Mouse (Mus musculus) urinary bladder, postnatal 36 days (tissue): ENCODE data around the gene Prim2.
"Not testable (repeated sequence)": the region's sequence is repeated elsewhere in the genome, so short reads cannot be mapped to it uniquely, and the experiment has no call there.

ENCODE experiments used
- DNase-seq, 2 experiments: peaks; one replicate each; pipeline ENCODE4 v3.0.0; 2022; ENCODE audit warnings: low spot score in 2 of 2, mixed read lengths in 1 of 2

The Prim2 gene

GRCm38 (mm10) chr1:33657574-33658149 lies 11.9 kb downstream of the Prim2 start:
- peak; percentile 7 to 21 for DNase-seq

GRCm38 (mm10) chr1:33650875-33651274 lies 18.7 kb downstream of the Prim2 start:
- DNase-seq = no peak

- no peak for DNase-seq
These were observed 20.0 kb downstream of the Prim2 start for GRCm38 (mm10) chr1:33649534-33650108.

GRCm38 (mm10) chr1:33649021-33649420 lies 20.6 kb downstream of the Prim2 start:
- DNase-seq = no peak

GRCm38 (mm10) chr1:33647661-33648060 lies 21.9 kb downstream of the Prim2 start:
- DNase-seq = no peak

GRCm38 (mm10) chr1:33647173-33647572 lies 22.4 kb downstream of the Prim2 start:
- DNase-seq = no peak

GRCm38 (mm10) chr1:33645689-33646088 lies 23.9 kb downstream of the Prim2 start:
- no peak for DNase-seq

- DNase-seq = no peak
These were observed 28.5 kb downstream of the Prim2 start for GRCm38 (mm10) chr1:33641139-33641538.

GRCm38 (mm10) chr1:33640089-33640488 lies 29.5 kb downstream of the Prim2 start:
- no peak for DNase-seq

- no peak for DNase-seq
These were observed 30.4 kb downstream of the Prim2 start for GRCm38 (mm10) chr1:33639234-33639633.

- DNase-seq = no peak
These were observed 31.8 kb downstream of the Prim2 start for GRCm38 (mm10) chr1:33637827-33638226.

GRCm38 (mm10) chr1:33636421-33637195 lies 33.0 kb downstream of the Prim2 start:
- no peak for DNase-seq

GRCm38 (mm10) chr1:33631002-33631618 lies 38.5 kb downstream of the Prim2 start:
- not testable (repeated sequence) for DNase-seq

- DNase-seq = no peak
These were observed 41.8 kb downstream of the Prim2 start for GRCm38 (mm10) chr1:33627803-33628202.

GRCm38 (mm10) chr1:33627070-33627469 lies 42.5 kb downstream of the Prim2 start:
- no peak for DNase-seq

GRCm38 (mm10) chr1:33624900-33625299 lies 44.7 kb downstream of the Prim2 start:
- no peak for DNase-seq

- no peak for DNase-seq
These were observed 45.2 kb downstream of the Prim2 start for GRCm38 (mm10) chr1:33624441-33624840.

- no peak for DNase-seq
These were observed 47.8 kb downstream of the Prim2 start for GRCm38 (mm10) chr1:33621791-33622190.

- DNase-seq = no peak
These were observed 49.4 kb downstream of the Prim2 start for GRCm38 (mm10) chr1:33620091-33620788.

- DNase-seq = not testable (repeated sequence)
These were observed 53.0 kb downstream of the Prim2 start for GRCm38 (mm10) chr1:33616642-33617041.

- no peak for DNase-seq
These were observed 57.5 kb downstream of the Prim2 start for GRCm38 (mm10) chr1:33612100-33612499.
